Mouse (Mus musculus) heart, embryonic 14.5 days (tissue): ENCODE data around the gene Naa80. TPM values are rescaled to one million over a fixed set of nuclear protein-coding genes. Genes with fewer than 3 reads are reported as not detected.

Experiments
- ATAC-seq: fragments of 200-750 bp; cut with Nextera tagmentation; 2 replicates; pipeline ENCODE4 v1.8.0; 2017; ENCODE audit warnings: low read depth, moderate TSS enrichment; ENCODE audit not compliant: insufficient number of reproducible peaks, insufficient read depth, low FRiP score
- H3K27ac ChIP-seq, 2 experiments: fragments of 200-500 bp in 1 of 2; fragments of 300-500 bp in 1 of 2; sonication (generic) in 1 of 2; replicated peaks in 1 of 2; 2 replicates each; pipeline ENCODE4 v1.5.1; 2012 to 2014; ENCODE audit warnings: low read depth in 2 of 2, low read length in 2 of 2, control low read depth in 1 of 2, mild to moderate bottlenecking in 1 of 2, mixed read lengths in 1 of 2; ENCODE audit not compliant: control insufficient read depth in 1 of 2, insufficient read depth in 1 of 2
- H3K27me3 ChIP-seq: fragments of 300-500 bp; sonication (generic); 2 replicates; pipeline ENCODE4 v1.6.1; 2014; ENCODE audit warnings: mild to moderate bottlenecking, low read length, control low read depth; ENCODE audit not compliant: control insufficient read depth, insufficient read depth
- H3K36me3 ChIP-seq: fragments of 300-500 bp; sonication (generic); 2 replicates; pipeline ENCODE4 v1.6.1; 2014; ENCODE audit warnings: mild to moderate bottlenecking, control low read depth, low read length, mixed read lengths; ENCODE audit not compliant: control insufficient read depth, insufficient read depth
- H3K4me1 ChIP-seq, 2 experiments: fragments of 200-500 bp in 1 of 2; fragments of 300-500 bp in 1 of 2; sonication (generic) in 1 of 2; 2 replicates each; pipeline ENCODE4 v1.6.1; 2012 to 2014; ENCODE audit warnings: low read length in 2 of 2, control low read depth in 1 of 2, mixed read lengths in 1 of 2; ENCODE audit not compliant: control insufficient read depth in 2 of 2, insufficient read depth in 2 of 2
- H3K4me2 ChIP-seq: fragments of 300-500 bp; sonication (generic); 2 replicates; pipeline ENCODE4 v1.6.1; 2014; ENCODE audit warnings: mild to moderate bottlenecking, low read length
- H3K4me3 ChIP-seq, 2 experiments: fragments of 200-500 bp in 1 of 2; fragments of 300-500 bp in 1 of 2; sonication (generic) in 1 of 2; 2 replicates each; pipeline ENCODE4 v1.5.1; 2012 to 2014; ENCODE audit warnings: low read length in 2 of 2, mild to moderate bottlenecking in 2 of 2, control low read depth in 1 of 2, low read depth in 1 of 2, moderate library complexity in 1 of 2; ENCODE audit not compliant: control insufficient read depth in 1 of 2, insufficient read depth in 1 of 2
- H3K9ac ChIP-seq: fragments of 300-500 bp; sonication (generic); 2 replicates; pipeline ENCODE4 v1.6.1; 2014; ENCODE audit warnings: mild to moderate bottlenecking, low read length
- H3K9me3 ChIP-seq: fragments of 300-500 bp; sonication (generic); 2 replicates; pipeline ENCODE4 v1.6.1; 2016; ENCODE audit warnings: low read length, control low read depth; ENCODE audit not compliant: control insufficient read depth
- WGBS: fragments of 180-500 bp; shearing (Covaris S2); extraction: QIAGEN DNeasy Blood & Tissue Kit; methylation state at CpG from one replicate; pipeline ENCODE4 v1.1.7; 2014; 5-methylcytosine and 5-hydroxymethylcytosine counted together
- polyA plus RNA-seq: library from polyadenylated mRNA; unstranded; fragments of >200 nt; fragmentation: Nextera tagmentation; extraction: Ambion mirVana; gene quantifications from 2 replicates; pipeline ENCODE4 v1.2.1, GENCODE M21; 2014

The Naa80 gene
- polyA plus RNA-seq, 1 experiment from 2014 or later: 14.9 TPM

GRCm38 (mm10) chr9:107600745-107601144, 22.1 kb downstream of the Naa80 start:
- 0 out of 2 replicates have a peak, but pooled peaks cover 3% of the 10 kb centered on the region for H3K27me3 ChIP-seq
- H3K9ac ChIP-seq: no peak overlapping the region
- WGBS: 74% methylated on average over 12 of the region's 12 CpGs
- no peak overlapping the region for H3K4me3 ChIP-seq
- H3K4me1 ChIP-seq: peaks cover 24 to 34% of the 10 kb centered on the region in 2 experiments
- no peak for ATAC-seq
- H3K9me3 ChIP-seq: no peaks in the 10 kb centered on the region
- 0 out of 2 replicates have a peak, but pooled peaks cover 2% of the 10 kb centered on the region for H3K36me3 ChIP-seq
- H3K4me2 ChIP-seq: no peak overlapping the region
- H3K27ac ChIP-seq: no peak overlapping the region

GRCm38 (mm10) chr9:107601275-107601674, 22.6 kb downstream of the Naa80 start:
- 84% methylated on average over 11 of the region's 11 CpGs for WGBS
- no peak for ATAC-seq
- H3K9ac ChIP-seq: no peak overlapping the region

GRCm38 (mm10) chr9:107602068-107602648, 23.5 kb downstream of the Naa80 start:
- ATAC-seq: no peak
- no peak overlapping the region for H3K4me3 ChIP-seq
- peak overlapping the region in 1 of 2 experiments; percentile 24; a peak in 2 of 4 replicates for H3K27ac ChIP-seq
- no peaks in the 10 kb centered on the region for H3K9me3 ChIP-seq
- peaks cover 23 to 40% of the 10 kb centered on the region in 2 experiments for H3K4me1 ChIP-seq
- 2% methylated on average over 10 of the region's 10 CpGs for WGBS
- H3K36me3 ChIP-seq: no peaks in the 10 kb centered on the region
- H3K27me3 ChIP-seq: 0 out of 2 replicates have a peak, but pooled peaks cover 3% of the 10 kb centered on the region
- peak overlapping the region; percentile 58 for H3K9ac ChIP-seq
- H3K4me2 ChIP-seq: peak overlapping the region; percentile 27; the same call in 1 of the 2 replicates

More at GRCm38 (mm10) chr9:107601275-107601674, 22.6 kb downstream of the Naa80 start:
- no peaks in the 10 kb centered on the region for H3K9me3 ChIP-seq
- no peak overlapping the region for H3K4me3 ChIP-seq
- H3K27me3 ChIP-seq: 0 out of 2 replicates have a peak, but pooled peaks cover 3% of the 10 kb centered on the region
- no peak overlapping the region for H3K27ac ChIP-seq
- no peak overlapping the region for H3K4me2 ChIP-seq
- no peaks in the 10 kb centered on the region for H3K36me3 ChIP-seq
- H3K4me1 ChIP-seq: peaks cover 21 to 36% of the 10 kb centered on the region in 2 experiments

- H3K27me3 ChIP-seq: 0 out of 2 replicates have a peak, but pooled peaks cover 3% of the 10 kb centered on the region
- H3K4me1 ChIP-seq: peaks cover 28 to 44% of the 10 kb centered on the region in 2 experiments
- H3K9ac ChIP-seq: no peak overlapping the region
- ATAC-seq: no peak
- H3K9me3 ChIP-seq: no peaks in the 10 kb centered on the region
- H3K4me2 ChIP-seq: no peak overlapping the region
- no peak overlapping the region for H3K27ac ChIP-seq
- H3K4me3 ChIP-seq: no peak overlapping the region
- H3K36me3 ChIP-seq: no peaks in the 10 kb centered on the region
- 74% methylated on average over 6 of the region's 6 CpGs for WGBS
Measured at GRCm38 (mm10) chr9:107603251-107603650, 24.6 kb downstream of the Naa80 start.

- no peaks in the 10 kb centered on the region for H3K36me3 ChIP-seq
- H3K27ac ChIP-seq: peak overlapping the region in 1 of 2 experiments; percentile 37; a peak in 1 of 4 replicates
- H3K9me3 ChIP-seq: no peaks in the 10 kb centered on the region
- no peak overlapping the region; a peak in 1 of 4 replicates for H3K4me3 ChIP-seq
- H3K4me2 ChIP-seq: peak overlapping the region; percentile 50
- WGBS: 40% methylated on average over 23 of the region's 23 CpGs
- H3K27me3 ChIP-seq: 0 out of 2 replicates have a peak, but pooled peaks cover 3% of the 10 kb centered on the region
- peak overlapping the region; percentile 63 for H3K9ac ChIP-seq
- no peak for ATAC-seq
- H3K4me1 ChIP-seq: peaks cover 40 to 63% of the 10 kb centered on the region in 2 experiments
Measured at GRCm38 (mm10) chr9:107605041-107605661, 26.5 kb downstream of the Naa80 start.

GRCm38 (mm10) chr9:107606591-107606990, 27.9 kb downstream of the Naa80 start:
- peak overlapping the region; percentile 70 for H3K9ac ChIP-seq
- H3K9me3 ChIP-seq: no peaks in the 10 kb centered on the region
- peak overlapping the region; percentile 20 to 83; a peak in 3 of 4 replicates for H3K27ac ChIP-seq
- ATAC-seq: no peak
- no peaks in the 10 kb centered on the region for H3K36me3 ChIP-seq
- peak overlapping the region; percentile 61 for H3K4me2 ChIP-seq
- H3K4me1 ChIP-seq: peaks cover 49 to 72% of the 10 kb centered on the region in 2 experiments
- no peaks in the 10 kb centered on the region for H3K27me3 ChIP-seq
- WGBS: 16% methylated on average over 9 of the region's 9 CpGs
- H3K4me3 ChIP-seq: peak overlapping the region; percentile 36 to 37

- Histone ChIP-seq H3K27ac (peak overlapping the region; percentile 20 to 83; a peak in 3 of 4 replicates), H3K36me3 (no peaks in the 10 kb centered on the region), H3K9ac (peak overlapping the region; percentile 70), H3K4me3 (peak overlapping the region; percentile 36 to 37), H3K4me1 (peaks cover 54 to 76% of the 10 kb centered on the region in 2 experiments), H3K4me2 (peak overlapping the region; percentile 61), H3K27me3 (no peaks in the 10 kb centered on the region), H3K9me3 (no peaks in the 10 kb centered on the region)
- ATAC-seq: no peak
- WGBS: 84% methylated on average over 2 of the region's 2 CpGs
Measured at GRCm38 (mm10) chr9:107607036-107607435, 28.3 kb downstream of the Naa80 start.
